Mouse (Mus musculus) liver, adult 2 months (tissue): ENCODE results near the gene Arhgef25. TPM values are rescaled to one million over a fixed set of nuclear protein-coding genes. Genes with fewer than 3 reads are reported as not detected.
A peak's percentile ranks its signal among the peaks of the same experiment; 100 is the strongest.

Experiments used
- DNase-seq: peaks from one replicate; pipeline ENCODE4 v3.0.0-alpha.2; 2011; ENCODE audit warnings: low read depth, low spot score; ENCODE audit errors: extremely low read depth
- H3K27ac ChIP-seq: fragments of 200-500 bp; replicated peaks from 2 replicates; pipeline ENCODE4 v1.5.1; 2012; ENCODE audit warnings: low read depth, mild to moderate bottlenecking, control low read depth, inconsistent platforms, low read length; ENCODE audit not compliant: insufficient read depth
- H3K27me3 ChIP-seq: fragments of 200-500 bp; 2 replicates; pipeline ENCODE4 v1.6.1; 2012; ENCODE audit warnings: mild to moderate bottlenecking, moderate library complexity, low read length, inconsistent platforms; ENCODE audit not compliant: control insufficient read depth, insufficient read depth
- H3K36me3 ChIP-seq: fragments of 200-500 bp; 2 replicates; pipeline ENCODE4 v1.6.1; 2012; ENCODE audit warnings: low read length, inconsistent platforms; ENCODE audit not compliant: control insufficient read depth, insufficient read depth
- H3K4me1 ChIP-seq: fragments of 200-500 bp; 2 replicates; pipeline ENCODE4 v1.6.1; 2011; ENCODE audit warnings: low read length; ENCODE audit not compliant: control insufficient read depth, insufficient read depth
- H3K4me3 ChIP-seq: fragments of 200-500 bp; 2 replicates; pipeline ENCODE4 v1.5.1; 2011; ENCODE audit warnings: low read depth, mild to moderate bottlenecking, control low read depth, low read length, moderate library complexity; ENCODE audit not compliant: insufficient read depth
- H3K79me2 ChIP-seq: fragments of 200-500 bp; 2 replicates; pipeline ENCODE4 v1.6.1; 2012; ENCODE audit warnings: inconsistent platforms, mild to moderate bottlenecking, low read length, moderate library complexity; ENCODE audit not compliant: control insufficient read depth, insufficient read depth
- H3K9ac ChIP-seq: fragments of 200-500 bp; 2 replicates; pipeline ENCODE4 v1.6.1; 2012; ENCODE audit warnings: low read depth, mild to moderate bottlenecking, control low read depth, inconsistent platforms, low read length
- CTCF ChIP-seq: fragments of 200-500 bp; IDR thresholded peaks from 2 replicates; pipeline ENCODE4 v1.5.1; 2011; ENCODE audit warnings: low read depth, low read length, control low read depth
- POLR2A ChIP-seq: fragments of 200-500 bp; IDR thresholded peaks from 2 replicates; pipeline ENCODE4 v1.6.1; 2011; ENCODE audit warnings: low read length, control low read depth; ENCODE audit not compliant: insufficient read depth; ENCODE audit errors: extremely low read depth
- WGBS: fragments of 180-500 bp; shearing (Covaris S2); methylation state at CpG from one replicate; pipeline ENCODE4 v1.1.7; 2018; 5-methylcytosine and 5-hydroxymethylcytosine counted together
- polyA plus RNA-seq: library from polyadenylated mRNA; depleted of rRNA; stranded (reverse); fragments of >200 nt; gene quantifications from 2 replicates; pipeline ENCODE4 v1.2.3, GENCODE M21; 2012
- total RNA-seq: library from RNA; depleted of rRNA; stranded (reverse); fragments of >200 nt; gene quantifications from 2 replicates; pipeline ENCODE4 v1.2.3, GENCODE M21; 2014

The Arhgef25 gene
- total and polyA plus RNA-seq, 2 experiments: 0.83 to 1.4 TPM

- TF ChIP-seq POLR2A (no peak), CTCF (no peak)
- no peaks in the 10 kb centered on the region for H3K79me2 ChIP-seq
- no peaks in the 10 kb centered on the region for H3K4me1 ChIP-seq
- no peak for DNase-seq
- WGBS: 77% methylated on average over 19 of the region's 19 CpGs
- H3K9ac ChIP-seq: no peak overlapping the region
- H3K4me3 ChIP-seq: no peak overlapping the region
- H3K36me3 ChIP-seq: no peaks in the 10 kb centered on the region
- no peak overlapping the region for H3K27ac ChIP-seq
- peaks cover 8% of the 10 kb centered on the region for H3K27me3 ChIP-seq
These were observed 1.5 kb upstream of the Arhgef25 start for GRCm38 (mm10) chr10:127191191-127192056.

- H3K4me1 ChIP-seq: peaks cover 2% of the 10 kb centered on the region; the same call in 1 of the 2 replicates
- H3K9ac ChIP-seq: no peak overlapping the region
- WGBS: 78% methylated on average over 14 of the region's 14 CpGs
- peaks cover 8% of the 10 kb centered on the region for H3K27me3 ChIP-seq
- H3K4me3 ChIP-seq: no peak overlapping the region
- no peaks in the 10 kb centered on the region for H3K79me2 ChIP-seq
- H3K36me3 ChIP-seq: no peaks in the 10 kb centered on the region
- DNase-seq: no peak
- H3K27ac ChIP-seq: no peak overlapping the region
- TF ChIP-seq POLR2A (no peak), CTCF (no peak)
These were observed 711 bp upstream of the Arhgef25 start for GRCm38 (mm10) chr10:127190398-127191190.

GRCm38 (mm10) chr10:127189116-127189650 is 700 bp downstream of the Arhgef25 start:
- peak overlapping the region; percentile 54 for H3K9ac ChIP-seq
- no peak overlapping the region for H3K27ac ChIP-seq
- DNase-seq: no peak
- WGBS: 3% methylated on average over 26 of the region's 26 CpGs
- peak overlapping the region; percentile 78 for H3K4me3 ChIP-seq
- H3K79me2 ChIP-seq: no peaks in the 10 kb centered on the region
- no peak for TF ChIP-seq POLR2A
- no peak for TF ChIP-seq CTCF
- peaks cover 8% of the 10 kb centered on the region for H3K27me3 ChIP-seq
- H3K4me1 ChIP-seq: peaks cover 2% of the 10 kb centered on the region; the same call in 1 of the 2 replicates
- no peaks in the 10 kb centered on the region for H3K36me3 ChIP-seq

GRCm38 (mm10) chr10:127188465-127189115 is 1.3 kb downstream of the Arhgef25 start:
- no peak overlapping the region for H3K27ac ChIP-seq
- H3K9ac ChIP-seq: peak overlapping the region; percentile 85
- TF ChIP-seq POLR2A (no peak), CTCF (no peak)
- H3K27me3 ChIP-seq: peaks cover 8% of the 10 kb centered on the region
- peak overlapping the region; percentile 78 for H3K4me3 ChIP-seq
- H3K36me3 ChIP-seq: no peaks in the 10 kb centered on the region
- DNase-seq: no peak
- H3K4me1 ChIP-seq: peaks cover 2% of the 10 kb centered on the region; the same call in 1 of the 2 replicates
- 2% methylated on average over 36 of the region's 46 CpGs for WGBS
- no peaks in the 10 kb centered on the region for H3K79me2 ChIP-seq

- Histone ChIP-seq H3K9ac (peak overlapping the region; percentile 85), H3K27me3 (peaks cover 8% of the 10 kb centered on the region), H3K4me1 (peaks cover 2% of the 10 kb centered on the region; the same call in 1 of the 2 replicates), H3K27ac (no peak overlapping the region), H3K4me3 (peak overlapping the region; percentile 78; the same call in 1 of the 2 replicates), H3K36me3 (no peaks in the 10 kb centered on the region), H3K79me2 (no peaks in the 10 kb centered on the region)
- no peak for TF ChIP-seq POLR2A
- no peak for TF ChIP-seq CTCF
- DNase-seq: no peak
- 6% methylated on average over 15 of the region's 21 CpGs for WGBS
These were observed 1.8 kb downstream of the Arhgef25 start for GRCm38 (mm10) chr10:127188079-127188453.
